8 mouse cellular contexts compared by ENCODE assay signal in genomic region chrX:142227398-142228054, GRCm38 (mm10). TPM values are rescaled to one million over a fixed set of nuclear protein-coding genes. Genes with fewer than 3 reads are reported as not detected.
A peak's percentile ranks its signal among the peaks of the same experiment; 100 is the strongest.
DNase-seq lines count a peak whose midpoint lies in the region; ATAC-seq lines count a peak whose summit lies in the region.

No protein-coding gene starts in this region.

- peak overlapping the region; percentile 95 for H3K27ac ChIP-seq in lung, embryonic 15.5 days

- ATAC-seq in lung, embryonic 15.5 days (ENCODE audit: borderline replicate concordance, extremely low read depth, low FRiP score, low TSS enrichment), result peak; percentile 76

- H3K36me3 ChIP-seq in lung, embryonic 15.5 days, result no peaks in the 10 kb centered on the region

- peak; percentile 36 for DNase-seq in urinary bladder, postnatal 14 days (ENCODE audit: low spot score)
- DNase-seq in urinary bladder, postnatal 25 days (ENCODE audit: low spot score), result no peak
- DNase-seq in cerebellum, adult 8-10 months, result peak; percentile 7
- peak; percentile 4 for DNase-seq in gastrocnemius, postnatal 25 days
- DNase-seq in kidney, adult 18-20 months, result peak; percentile 41
- DNase-seq in retina, embryonic 14.5 days (ENCODE audit: low spot score), result peak; percentile 59
- no peak for DNase-seq in right cerebral cortex, postnatal 36 days (ENCODE audit: low spot score in 2 of 2)

- WGBS in lung, embryonic 15.5 days, result 24% methylated on average over 15 of the region's 15 CpGs

- H3K4me2 ChIP-seq in lung, embryonic 15.5 days, result peak overlapping the region; percentile 54

- no peaks in the 10 kb centered on the region for H3K9me3 ChIP-seq in lung, embryonic 15.5 days

- no peaks in the 10 kb centered on the region for H3K4me1 ChIP-seq in lung, embryonic 15.5 days

- H3K9ac ChIP-seq in lung, embryonic 15.5 days, result no peak overlapping the region; the same call in 1 of the 2 replicates

- peak overlapping the region; percentile 54 for H3K4me3 ChIP-seq in lung, embryonic 15.5 days

- H3K27me3 ChIP-seq in lung, embryonic 15.5 days, result no peaks in the 10 kb centered on the region

RNA-seq across cellular contexts. Expression of gene Nxt2, which starts 1.0 kb away (rescaled TPM):
- total RNA-seq in gastrocnemius, postnatal 25 days (2021), result 1 to 10 TPM; 3.3 to 3.5 TPM
- 23.3 and 24.6 TPM in 2 replicates for polyA plus RNA-seq in lung, embryonic 15.5 days (2015; fragmentation: Nextera tagmentation; extraction: Ambion mirVana)

RNA-seq across cellular contexts. Expression of gene Gucy2f, which starts 30.8 kb away (rescaled TPM):
- not detected for total RNA-seq in gastrocnemius, postnatal 25 days (2021)
- polyA plus RNA-seq in lung, embryonic 15.5 days (2015; fragmentation: Nextera tagmentation; extraction: Ambion mirVana), result 0.01 TPM in 1 of 2 replicates, not detected in the other

Comparison
In these comparisons a context has a peak if more than half of its experiments do, and no peak if none do; other contexts are left out.
1. DNase-seq: peak in urinary bladder, postnatal 14 days (single experiment), cerebellum, adult 8-10 months (single experiment), gastrocnemius, postnatal 25 days (single experiment), kidney, adult 18-20 months (single experiment) and retina, embryonic 14.5 days (single experiment); none in urinary bladder, postnatal 25 days (single experiment) and right cerebral cortex, postnatal 36 days (0 of 2).